Mouse (Mus musculus): Measurements from ENCODE around the gene Myh3. TPM values are rescaled to one million over a fixed set of nuclear protein-coding genes. Genes with fewer than 3 reads are reported as not detected.

Gene Myh3
- polyA plus RNA-seq, 1 experiment from 2014 or later, result 0.06 TPM

GRCm38 (mm10) chr11:67104714-67105113 is 26.6 kb downstream of the Myh3 start:
- no peak overlapping the region for H3K4me2 ChIP-seq (ENCODE audit: low read depth, low read length)
- no peaks in the 10 kb centered on the region for H3K36me3 ChIP-seq (replicated peaks; ENCODE audit: insufficient read depth, low read length)
- 0 out of 2 replicates have a peak, but pooled peaks cover 2% of the 10 kb centered on the region for H3K27me3 ChIP-seq (ENCODE audit: insufficient read depth, low read length)
- ATAC-seq (no peak), DNase-seq (no peak)
- H3K9ac ChIP-seq (replicated peaks), result no peak overlapping the region
- H3K4me3 ChIP-seq (ENCODE audit: low read depth, low read length), result no peak overlapping the region
- H3K4me1 ChIP-seq (ENCODE audit: insufficient read depth), result no peaks in the 10 kb centered on the region
- no peaks in the 10 kb centered on the region for H3K9me3 ChIP-seq (ENCODE audit: low read length)
- no peak for TF ChIP-seq CTCF (IDR thresholded peaks at IDR 0.05; ENCODE audit: low read depth)
- TF ChIP-seq EP300 (IDR thresholded peaks at IDR 0.05; ENCODE audit: low read depth), result no peak
- 79% methylated on average over 11 of the region's 11 CpGs for WGBS (ENCODE audit: insufficient replicate concordance)
- no peak overlapping the region for H3K27ac ChIP-seq (ENCODE audit: low read depth)

DNA sequence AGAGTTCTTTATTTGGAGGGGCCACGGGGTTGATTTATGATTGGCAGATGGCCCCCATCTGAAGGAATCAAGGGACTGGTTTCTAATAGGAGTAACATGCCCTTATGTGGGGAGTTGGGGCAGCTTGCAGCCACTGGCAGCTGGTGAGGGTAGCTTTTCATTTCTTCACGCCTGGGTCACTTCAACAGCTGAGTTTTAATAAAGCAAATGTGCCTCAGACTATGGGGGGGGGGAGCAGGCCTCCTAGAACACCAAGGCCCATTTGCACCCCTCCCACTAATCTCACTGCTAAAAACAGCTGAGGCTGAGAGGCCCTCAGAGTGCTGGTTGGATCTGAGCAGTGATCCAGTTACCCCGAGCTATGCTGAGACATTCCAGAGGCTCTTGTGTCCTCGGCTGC is 27.6 kb downstream of the Myh3 start:
- WGBS (ENCODE audit: insufficient replicate concordance), result 59% methylated on average over 4 of the region's 4 CpGs
- no peak overlapping the region for H3K27ac ChIP-seq (ENCODE audit: low read depth)
- no peaks in the 10 kb centered on the region for H3K9me3 ChIP-seq (ENCODE audit: low read length)
- DNase-seq, result no peak
- no peak for TF ChIP-seq CTCF (IDR thresholded peaks at IDR 0.05; ENCODE audit: low read depth)
- no peak for TF ChIP-seq EP300 (IDR thresholded peaks at IDR 0.05; ENCODE audit: low read depth)
- no peak overlapping the region for H3K9ac ChIP-seq (replicated peaks)
- H3K36me3 ChIP-seq (replicated peaks; ENCODE audit: insufficient read depth, low read length), result no peaks in the 10 kb centered on the region
- ATAC-seq, result no peak
- 0 out of 2 replicates have a peak, but pooled peaks cover 2% of the 10 kb centered on the region for H3K27me3 ChIP-seq (ENCODE audit: insufficient read depth, low read length)
- no peaks in the 10 kb centered on the region for H3K4me1 ChIP-seq (ENCODE audit: insufficient read depth)
- no peak overlapping the region for H3K4me2 ChIP-seq (ENCODE audit: low read depth, low read length)
- no peak overlapping the region for H3K4me3 ChIP-seq (ENCODE audit: low read depth, low read length)

- ATAC-seq (no peak), DNase-seq (no peak)
- H3K36me3 ChIP-seq (replicated peaks; ENCODE audit: insufficient read depth, low read length), result no peaks in the 10 kb centered on the region
- H3K4me1 ChIP-seq (ENCODE audit: insufficient read depth), result no peaks in the 10 kb centered on the region
- H3K4me2 ChIP-seq (ENCODE audit: low read depth, low read length), result no peak overlapping the region
- H3K27me3 ChIP-seq (ENCODE audit: insufficient read depth, low read length), result 0 out of 2 replicates have a peak, but pooled peaks cover 2% of the 10 kb centered on the region
- no peak for TF ChIP-seq CTCF (IDR thresholded peaks at IDR 0.05; ENCODE audit: low read depth)
- no peak for TF ChIP-seq EP300 (IDR thresholded peaks at IDR 0.05; ENCODE audit: low read depth)
- H3K9me3 ChIP-seq (ENCODE audit: low read length), result no peaks in the 10 kb centered on the region
- no peak overlapping the region for H3K4me3 ChIP-seq (ENCODE audit: low read depth, low read length)
- no peak overlapping the region for H3K27ac ChIP-seq (ENCODE audit: low read depth)
- WGBS (ENCODE audit: insufficient replicate concordance), result 77% methylated on average over 10 of the region's 10 CpGs
- H3K9ac ChIP-seq (replicated peaks), result no peak overlapping the region
Observed at GRCm38 (mm10) chr11:67106973-67107372, 28.9 kb downstream of the Myh3 start.

- TF ChIP-seq EP300 (IDR thresholded peaks at IDR 0.05; ENCODE audit: low read depth) (no peak), CTCF (IDR thresholded peaks at IDR 0.05; ENCODE audit: low read depth) (peak; percentile 83)
- DNase-seq, result peak; percentile 72
- Histone ChIP-seq H3K36me3 (replicated peaks; ENCODE audit: insufficient read depth, low read length) (no peaks in the 10 kb centered on the region), H3K27me3 (ENCODE audit: insufficient read depth, low read length) (no peaks in the 10 kb centered on the region), H3K9me3 (ENCODE audit: low read length) (no peaks in the 10 kb centered on the region), H3K9ac (replicated peaks) (no peak overlapping the region), H3K27ac (ENCODE audit: low read depth) (no peak overlapping the region), H3K4me2 (ENCODE audit: low read depth, low read length) (no peak overlapping the region), H3K4me1 (ENCODE audit: insufficient read depth) (no peaks in the 10 kb centered on the region), H3K4me3 (ENCODE audit: low read depth, low read length) (no peak overlapping the region)
- 26% methylated on average over 5 of the region's 5 CpGs for WGBS (ENCODE audit: insufficient replicate concordance)
- no peak for ATAC-seq
Observed at GRCm38 (mm10) chr11:67110168-67110948, 32.3 kb downstream of the Myh3 start.

GRCm38 (mm10) chr11:67112019-67112850 is 34.1 kb downstream of the Myh3 start:
- WGBS (ENCODE audit: insufficient replicate concordance), result 27% methylated on average over 11 of the region's 11 CpGs
- H3K9me3 ChIP-seq (ENCODE audit: low read length), result no peaks in the 10 kb centered on the region
- TF ChIP-seq CTCF (IDR thresholded peaks at IDR 0.05; ENCODE audit: low read depth), result peak; percentile 77
- TF ChIP-seq EP300 (IDR thresholded peaks at IDR 0.05; ENCODE audit: low read depth), result no peak
- DNase-seq, result peak; percentile 74
- no peaks in the 10 kb centered on the region for H3K36me3 ChIP-seq (replicated peaks; ENCODE audit: insufficient read depth, low read length)
- no peaks in the 10 kb centered on the region for H3K4me1 ChIP-seq (ENCODE audit: insufficient read depth)
- no peak for ATAC-seq
- H3K4me3 ChIP-seq (ENCODE audit: low read depth, low read length), result no peak overlapping the region
- H3K4me2 ChIP-seq (ENCODE audit: low read depth, low read length), result no peak overlapping the region
- no peaks in the 10 kb centered on the region for H3K27me3 ChIP-seq (ENCODE audit: insufficient read depth, low read length)
- H3K9ac ChIP-seq (replicated peaks), result no peak overlapping the region
- no peak overlapping the region for H3K27ac ChIP-seq (ENCODE audit: low read depth)

GRCm38 (mm10) chr11:67112851-67113202 is 34.7 kb downstream of the Myh3 start:
- Histone ChIP-seq H3K4me1 (ENCODE audit: insufficient read depth) (no peaks in the 10 kb centered on the region), H3K27me3 (ENCODE audit: insufficient read depth, low read length) (no peaks in the 10 kb centered on the region), H3K36me3 (replicated peaks; ENCODE audit: insufficient read depth, low read length) (no peaks in the 10 kb centered on the region), H3K9me3 (ENCODE audit: low read length) (no peaks in the 10 kb centered on the region), H3K27ac (ENCODE audit: low read depth) (no peak overlapping the region), H3K9ac (replicated peaks) (no peak overlapping the region), H3K4me3 (ENCODE audit: low read depth, low read length) (no peak overlapping the region), H3K4me2 (ENCODE audit: low read depth, low read length) (no peak overlapping the region)
- DNase-seq, result peak; percentile 76
- no peak for TF ChIP-seq EP300 (IDR thresholded peaks at IDR 0.05; ENCODE audit: low read depth)
- peak; percentile 86 for TF ChIP-seq CTCF (IDR thresholded peaks at IDR 0.05; ENCODE audit: low read depth)
- 38% methylated on average over 11 of the region's 11 CpGs for WGBS (ENCODE audit: insufficient replicate concordance)
- ATAC-seq, result no peak
